Mouse (Mus musculus) neural tube, embryonic 10.5 days (tissue): ENCODE results near the gene Praf2.
"Not testable (repeated sequence)": the region's sequence is repeated elsewhere in the genome, so short reads cannot be mapped to it uniquely, and the experiment has no call there.

Experiments used
- DNase-seq: peaks from one replicate; pipeline ENCODE4 v3.0.0-alpha.2; 2017; ENCODE audit warnings: low spot score; ENCODE audit errors: extremely low spot score

The Praf2 gene

DNA sequence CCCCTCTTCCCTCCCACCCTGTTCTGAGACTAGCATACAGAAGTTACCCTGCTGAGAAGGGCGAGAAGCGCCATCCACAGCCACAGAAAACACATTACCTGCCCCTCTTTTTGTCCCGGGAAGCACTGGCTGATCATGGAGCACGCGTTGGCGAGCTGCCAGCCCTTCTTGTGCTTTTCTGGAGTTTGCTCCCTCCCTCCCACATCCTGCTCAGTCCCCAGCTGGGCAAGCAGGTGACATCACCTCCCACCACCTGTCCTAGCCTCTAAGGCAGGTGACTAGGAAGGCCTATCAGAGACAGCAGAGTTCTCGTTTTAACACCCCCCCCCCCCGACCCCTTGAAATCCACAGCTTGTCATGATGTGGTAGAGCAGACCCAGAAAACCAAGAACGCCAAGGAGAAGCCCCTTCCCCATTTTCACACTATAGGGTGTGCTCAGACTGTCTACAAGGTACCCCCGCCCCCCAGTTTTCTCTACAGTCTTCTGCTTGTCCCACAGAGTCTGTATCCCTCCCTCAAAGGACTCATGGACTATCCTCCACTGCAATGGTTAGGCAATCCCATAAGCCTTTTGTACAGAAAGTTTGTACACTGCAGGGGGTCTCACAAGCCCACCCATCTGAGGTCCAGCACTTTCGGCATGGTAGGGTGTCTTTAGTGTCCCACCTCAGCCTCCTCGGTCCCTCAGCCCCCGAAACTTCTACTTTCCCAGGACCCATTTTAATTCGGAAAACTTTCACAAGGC is 11.3 kb downstream of the Praf2 start:
- DNase-seq = no peak

DNA sequence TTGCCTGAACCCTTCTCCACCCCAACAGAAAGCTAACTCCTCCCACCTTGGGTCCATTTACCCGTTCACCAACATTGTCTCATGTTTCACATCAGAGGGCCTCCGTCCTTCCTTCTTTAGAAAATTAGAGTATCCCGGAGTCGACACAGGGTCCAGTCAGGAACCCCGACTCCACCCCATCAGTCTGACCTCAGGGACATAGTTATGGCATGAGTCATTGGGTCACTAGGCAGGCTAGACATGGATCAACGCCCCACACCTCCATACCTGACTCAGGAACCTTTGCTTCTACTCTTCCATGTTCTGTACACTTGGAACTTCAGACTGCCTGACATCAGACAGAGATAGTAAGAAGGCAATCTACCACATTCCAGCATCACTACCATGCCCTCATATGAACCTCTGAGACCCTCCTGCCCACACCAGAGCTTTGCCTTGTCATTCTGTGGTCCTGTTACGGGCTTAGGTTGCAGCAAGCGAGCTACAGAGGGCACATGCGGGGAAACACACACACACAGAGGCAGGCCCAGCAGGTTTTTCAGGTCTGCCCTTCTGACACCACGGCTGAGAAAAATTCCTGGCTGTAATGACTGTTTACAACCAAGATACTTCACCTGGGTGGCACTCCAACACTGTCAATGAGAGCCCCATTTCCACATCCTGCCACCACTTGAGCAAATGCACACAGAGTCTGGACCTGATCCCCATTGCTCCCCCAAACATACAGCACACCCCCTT is 12.0 kb downstream of the Praf2 start:
- no peak for DNase-seq

DNA sequence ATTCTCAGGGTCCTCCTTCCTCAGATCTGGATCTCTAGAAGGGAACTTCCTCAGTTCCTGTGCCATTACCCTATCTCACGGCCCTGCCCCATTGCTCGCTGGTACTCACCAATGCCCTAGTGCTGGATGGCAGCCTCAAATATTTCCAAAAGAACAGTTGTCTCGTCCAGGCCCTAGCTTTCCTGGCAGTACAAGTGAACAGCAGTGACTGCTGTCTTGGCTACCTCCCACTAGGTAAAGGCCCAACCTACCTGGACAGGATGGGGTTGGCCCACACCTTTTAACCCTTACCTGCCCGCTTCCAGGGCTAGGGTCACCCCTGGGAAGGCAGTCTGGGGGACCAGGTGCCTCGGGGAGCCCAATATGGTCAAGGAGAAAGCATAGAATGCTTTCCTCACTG is 12.9 kb downstream of the Praf2 start:
- DNase-seq = no peak

DNA sequence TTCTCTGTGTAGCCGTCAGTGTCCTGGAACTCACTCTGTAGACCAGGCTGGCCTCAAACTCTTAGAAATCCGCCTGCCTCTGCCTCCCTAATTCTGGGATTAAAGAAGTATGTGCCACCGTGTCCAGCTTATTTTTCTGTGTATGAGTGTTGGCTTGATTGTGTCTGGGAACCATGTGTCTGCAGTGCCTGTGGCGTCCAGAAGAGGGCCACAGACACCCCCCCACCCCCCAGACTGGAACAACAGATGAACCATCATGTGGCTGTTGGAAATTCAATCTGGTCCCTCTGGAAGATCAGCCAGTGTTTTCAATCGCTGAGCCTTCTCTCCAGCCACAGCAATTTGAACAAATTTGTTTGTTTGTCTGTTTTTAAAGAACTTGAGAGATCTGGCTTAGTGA is 15.2 kb downstream of the Praf2 start:
- no peak for DNase-seq

DNA sequence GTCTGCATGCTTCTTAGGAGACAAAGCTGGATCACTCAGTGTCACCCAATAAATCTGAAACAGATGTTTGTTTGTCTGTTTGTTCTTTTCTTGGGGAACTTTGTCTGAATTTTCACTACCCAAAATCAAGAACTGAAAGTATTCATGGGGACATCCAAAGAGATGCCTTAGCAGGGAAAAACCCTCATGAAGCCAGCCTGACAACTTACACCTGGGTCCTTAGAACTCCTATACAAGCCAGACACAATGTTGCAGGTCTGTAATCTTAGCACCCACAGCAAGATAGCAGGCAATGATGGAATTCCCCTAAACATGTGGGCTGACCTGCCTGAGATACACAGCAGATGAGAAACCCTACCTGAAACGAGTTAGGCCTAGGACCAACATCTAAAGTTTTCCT is 16.7 kb downstream of the Praf2 start:
- no peak for DNase-seq

DNA sequence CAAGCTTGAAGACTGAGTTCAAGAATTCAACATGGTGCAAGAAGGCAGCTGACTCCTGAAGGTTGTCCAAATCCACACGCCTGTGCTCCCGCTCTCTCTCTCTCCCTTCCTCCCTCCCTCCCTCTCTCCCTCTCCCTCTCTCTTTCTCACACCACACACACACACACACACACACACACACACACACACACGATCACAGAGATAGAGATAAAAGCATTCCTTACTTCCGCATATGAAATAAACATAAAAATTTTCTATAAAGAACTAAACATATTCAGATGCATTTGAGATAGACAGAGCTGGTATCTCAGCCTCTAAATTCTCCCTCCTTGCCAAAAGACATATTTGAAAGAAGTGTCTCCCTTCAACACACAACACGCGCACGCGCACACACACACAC is 17.2 kb downstream of the Praf2 start:
- no peak for DNase-seq

DNA sequence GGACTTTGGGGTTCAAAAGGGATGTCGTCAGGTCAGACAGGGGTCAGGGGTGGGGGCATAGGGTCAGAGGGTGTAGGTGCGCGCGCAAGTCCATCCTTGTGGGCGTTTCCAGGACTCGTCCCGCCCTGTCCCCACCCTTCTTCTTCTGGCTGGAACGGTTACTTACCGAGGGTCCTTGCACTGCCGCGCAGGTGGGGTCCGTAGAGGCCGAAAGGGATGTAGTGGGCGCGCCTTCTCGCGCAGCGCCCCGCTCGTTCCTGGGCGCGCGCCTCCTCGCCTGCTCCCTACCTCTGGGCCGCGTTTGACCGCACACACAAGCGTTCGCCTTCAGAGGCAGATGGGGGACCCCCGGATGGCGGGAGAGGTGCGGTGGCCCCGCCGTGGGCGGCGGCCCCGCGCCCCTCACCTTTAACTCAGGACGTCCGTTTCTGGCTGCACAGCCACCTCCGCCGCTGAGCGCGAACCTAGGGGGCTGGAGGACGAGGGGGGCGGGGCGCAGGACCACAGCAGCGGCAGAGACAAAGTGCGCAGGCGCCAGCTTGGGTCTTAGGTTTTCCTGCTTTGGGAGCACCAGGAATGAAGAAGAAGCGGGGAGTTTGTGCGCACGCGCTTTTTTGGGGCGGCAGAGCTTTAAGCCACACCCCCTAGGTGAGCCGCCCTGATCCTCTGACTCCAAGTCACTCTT is 22.3 kb downstream of the Praf2 start, which contains the start of gene Ccdc120:
Ccdc120 (minus strand) TSS at position 474 of the 685 bp plus-strand sequence.
- DNase-seq = peak; percentile 77

DNA sequence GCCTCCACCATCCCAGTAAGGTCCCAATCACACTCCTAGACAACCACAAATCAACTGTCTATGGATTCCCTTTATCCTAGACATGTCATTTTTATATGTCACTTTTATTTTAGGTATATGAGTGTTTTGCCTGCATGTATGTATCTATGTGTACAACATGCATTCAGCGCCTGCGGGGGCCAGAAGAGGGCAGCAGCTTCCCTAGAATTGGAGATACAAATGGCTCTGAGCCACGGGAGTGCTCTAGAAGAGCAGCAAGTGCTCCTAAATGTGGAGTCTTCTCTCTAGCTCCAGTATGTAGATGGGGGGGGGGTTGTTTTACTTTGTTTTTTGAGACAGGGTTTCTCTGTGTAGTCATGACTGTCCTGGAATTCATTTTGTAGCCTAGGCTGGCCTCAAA is 25.4 kb downstream of the Praf2 start:
- DNase-seq = not testable (repeated sequence)

DNA sequence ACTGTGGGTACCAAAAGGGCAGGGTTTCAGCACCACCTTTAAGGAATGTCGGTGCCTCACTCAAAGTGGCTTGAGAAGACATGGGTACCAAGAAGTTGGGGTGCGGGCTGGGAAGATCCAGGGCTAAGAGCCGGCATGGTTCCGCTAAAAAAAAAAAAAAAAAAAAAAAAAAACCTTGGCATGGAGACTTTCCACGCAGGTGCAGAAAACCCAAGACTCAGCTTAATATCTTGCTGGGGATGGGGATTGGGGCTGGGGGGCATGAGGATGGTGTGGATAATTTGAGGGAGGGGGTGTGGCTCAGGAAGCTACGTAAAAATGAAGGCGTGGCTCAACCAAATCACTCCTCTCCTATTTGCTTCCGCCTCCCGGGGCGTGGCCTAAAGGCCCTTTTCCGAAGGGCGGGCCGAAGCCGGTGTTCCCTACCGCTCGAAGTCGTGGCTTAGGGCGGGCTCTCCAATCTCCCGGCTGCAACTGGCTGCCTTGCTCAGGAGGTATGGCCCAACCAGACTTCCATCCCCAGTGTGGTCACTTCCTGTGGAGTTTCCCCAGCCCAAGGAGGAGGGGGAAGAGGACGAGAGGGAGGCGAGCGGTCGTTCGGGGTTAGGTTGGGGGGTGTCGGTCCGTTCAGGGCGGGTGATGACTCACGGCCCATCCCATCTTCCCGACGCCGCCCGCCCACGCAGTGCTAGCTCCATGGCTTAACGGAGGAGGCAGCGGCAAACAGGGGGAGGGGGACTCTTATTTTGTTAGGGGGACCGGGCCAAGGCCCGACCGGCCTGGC is 34.1 kb downstream of the Praf2 start, which contains the start of gene Tfe3:
Tfe3 (plus strand) TSS at position 424 of the 784 bp plus-strand sequence.
- peak; percentile 74 for DNase-seq

DNA sequence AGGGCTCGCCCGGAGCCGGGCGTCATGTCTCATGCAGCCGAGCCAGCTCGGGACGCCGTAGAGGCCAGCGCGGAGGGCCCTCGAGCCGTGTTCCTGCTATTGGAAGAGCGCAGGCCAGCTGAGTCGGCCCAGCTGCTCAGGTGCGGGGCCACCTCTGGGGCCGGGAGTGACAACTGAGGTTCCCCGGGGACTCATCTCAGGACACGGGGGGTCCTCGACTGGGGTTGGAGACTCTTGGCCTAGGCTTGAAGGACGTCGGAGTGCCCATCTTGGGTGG is 34.6 kb downstream of the Praf2 start:
- DNase-seq = no peak

DNA sequence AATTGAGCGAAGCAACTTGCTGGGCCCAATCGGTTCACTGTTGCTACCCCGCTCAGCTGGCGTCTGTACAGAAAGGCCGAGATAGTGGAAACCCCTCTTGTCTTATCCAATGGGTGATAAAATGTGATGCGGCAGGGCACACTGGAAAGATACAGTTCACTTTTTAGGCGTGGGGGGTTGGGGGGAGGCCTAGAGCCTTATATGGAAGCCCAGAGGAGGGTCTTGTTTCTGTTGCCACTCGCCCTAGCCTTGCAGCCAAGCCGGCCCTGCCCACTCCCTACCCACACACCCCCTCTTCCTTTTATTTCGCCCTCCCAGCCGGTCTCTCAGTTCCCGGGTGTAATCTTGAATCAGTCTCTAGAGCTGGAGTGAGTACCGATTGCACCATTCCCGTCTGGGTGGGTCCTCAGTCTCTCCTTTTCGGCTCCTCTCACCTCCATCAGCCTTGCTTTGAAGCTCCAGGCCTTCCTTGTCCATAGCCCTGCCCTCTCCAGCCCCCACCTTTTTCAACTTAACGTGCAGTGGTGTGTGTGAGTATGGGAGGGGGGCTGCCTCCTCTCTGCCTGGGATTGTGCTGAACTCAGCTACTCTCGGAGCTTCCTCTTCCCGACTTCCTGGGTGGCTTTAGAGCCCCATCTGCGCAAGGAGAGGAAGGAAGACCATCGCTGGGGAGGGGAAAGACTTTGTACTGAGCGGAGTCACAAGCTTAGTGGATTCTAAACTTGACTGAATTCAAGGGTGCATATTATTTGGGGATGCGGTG is 35.6 kb downstream of the Praf2 start:
- DNase-seq = peak; percentile 27

DNA sequence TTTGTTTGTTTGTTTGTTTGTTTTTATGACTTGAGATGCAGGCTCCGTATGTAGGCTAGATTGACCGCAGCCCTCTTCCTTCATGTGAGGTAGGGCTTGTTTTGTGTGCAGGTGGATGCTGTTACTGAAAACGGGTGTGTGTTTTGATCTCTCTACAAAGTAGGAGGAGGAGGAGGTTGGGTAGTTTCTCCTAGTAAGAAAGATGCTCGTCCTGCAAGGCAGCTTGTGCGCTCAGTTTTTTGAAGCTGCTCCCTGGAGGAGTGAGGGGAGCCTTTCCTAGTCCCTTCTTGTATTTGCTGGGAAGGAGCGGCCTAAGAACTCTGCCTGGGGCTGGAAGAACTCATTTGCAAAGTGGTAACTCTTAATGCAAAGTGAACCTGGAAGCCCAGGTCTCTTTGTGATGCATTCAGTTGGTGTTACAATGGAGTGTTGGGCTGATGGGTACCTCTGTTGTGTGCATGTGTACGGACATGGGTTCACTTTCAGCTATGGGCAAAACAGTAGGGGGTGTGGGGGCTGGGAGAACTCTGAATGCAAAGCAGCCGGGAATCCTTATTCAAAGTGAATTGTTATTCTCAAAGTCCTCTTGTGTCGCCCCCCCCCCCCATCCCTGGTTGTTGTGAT is 36.5 kb downstream of the Praf2 start:
- no peak for DNase-seq

DNA sequence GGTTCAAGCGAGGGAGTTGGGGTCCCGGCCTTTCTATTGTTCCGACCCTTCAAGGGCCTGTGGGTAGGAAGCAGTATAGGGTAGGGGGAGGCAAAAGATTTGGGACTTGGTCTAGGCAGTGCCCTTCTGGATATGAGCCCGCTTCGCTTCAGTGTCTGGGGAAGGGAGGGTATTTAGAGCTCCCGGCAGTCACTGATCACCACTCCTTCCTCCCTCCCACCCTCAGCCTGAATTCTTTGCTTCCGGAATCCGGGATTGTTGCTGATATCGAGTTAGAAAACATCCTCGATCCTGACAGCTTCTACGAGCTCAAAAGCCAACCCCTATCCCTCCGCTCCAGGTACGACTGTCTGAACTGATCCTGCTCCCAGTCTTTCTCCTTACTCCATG is 37.0 kb downstream of the Praf2 start:
- DNase-seq = no peak

DNA sequence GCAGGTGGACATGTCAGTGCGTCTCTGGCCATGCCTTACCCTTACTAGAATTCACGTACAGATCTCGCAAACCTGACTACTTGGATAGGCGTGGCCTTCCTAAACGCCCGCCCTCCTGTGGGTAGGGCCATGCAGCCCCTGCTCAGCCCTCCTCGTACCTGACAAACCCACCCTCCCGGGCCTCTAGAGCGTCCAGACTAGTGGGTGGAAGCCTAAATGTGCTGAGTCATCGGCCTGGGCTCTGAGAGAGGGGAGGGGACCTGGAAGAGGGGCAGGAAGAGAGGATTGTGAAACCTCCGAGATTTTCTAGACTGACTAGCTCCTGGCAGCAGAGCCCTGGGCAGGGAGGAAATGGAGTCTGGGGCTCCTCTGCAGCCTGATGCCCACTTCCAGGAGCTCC is 37.5 kb downstream of the Praf2 start:
- DNase-seq = peak; percentile 23

DNA sequence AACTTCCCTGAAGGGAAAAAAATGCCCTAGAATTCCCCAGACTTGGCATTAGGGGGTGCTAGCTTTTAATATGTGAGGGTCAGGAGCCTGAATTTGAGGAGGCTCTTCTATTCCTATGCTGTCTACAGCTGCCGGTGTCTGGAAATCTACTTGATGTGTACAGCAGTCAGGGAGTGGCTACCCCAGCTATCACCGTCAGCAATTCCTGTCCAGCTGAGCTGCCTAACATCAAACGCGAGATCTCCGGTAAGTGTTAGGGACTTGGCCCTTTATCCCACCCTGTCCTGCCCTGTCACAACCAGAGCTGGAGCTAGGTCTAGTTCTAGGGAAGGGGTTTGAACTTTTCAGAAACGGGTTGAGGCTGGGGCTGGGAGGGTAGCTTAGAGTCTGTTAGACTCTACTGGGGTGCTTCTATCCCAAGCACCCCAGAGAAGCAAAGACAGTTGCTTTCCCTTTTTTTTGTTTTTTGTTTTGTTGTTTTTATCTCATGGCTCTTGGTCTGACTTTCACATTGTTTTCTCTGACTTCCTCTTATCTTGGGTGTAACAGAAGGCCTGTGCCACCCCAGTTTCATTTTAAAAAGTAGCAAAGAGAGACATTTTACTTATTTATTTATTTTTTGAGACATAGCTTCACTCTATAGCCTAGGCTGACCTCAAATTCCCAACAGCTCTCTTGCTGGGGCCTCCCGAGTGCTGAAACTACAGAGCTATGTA is 41.2 kb downstream of the Praf2 start:
- DNase-seq = no peak

DNA sequence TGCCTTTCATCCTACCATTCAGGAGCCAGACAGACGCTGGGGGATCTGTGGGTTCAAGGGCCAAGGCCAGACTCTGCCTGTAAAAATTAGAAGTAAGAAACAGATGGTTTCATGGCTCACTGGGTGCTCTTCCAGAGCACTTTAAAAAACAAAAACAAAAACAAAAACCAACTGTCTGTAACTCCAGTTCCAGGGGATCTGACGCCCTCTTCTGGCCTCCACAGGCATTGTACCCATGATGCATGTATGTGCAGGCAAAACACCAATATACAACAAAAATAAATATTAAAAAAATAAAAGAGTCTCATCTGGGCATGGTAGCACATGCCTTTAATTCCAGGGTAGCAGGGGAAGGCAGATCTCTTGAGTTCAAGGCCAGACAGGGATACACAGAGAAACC is 44.5 kb downstream of the Praf2 start:
- no peak for DNase-seq

DNA sequence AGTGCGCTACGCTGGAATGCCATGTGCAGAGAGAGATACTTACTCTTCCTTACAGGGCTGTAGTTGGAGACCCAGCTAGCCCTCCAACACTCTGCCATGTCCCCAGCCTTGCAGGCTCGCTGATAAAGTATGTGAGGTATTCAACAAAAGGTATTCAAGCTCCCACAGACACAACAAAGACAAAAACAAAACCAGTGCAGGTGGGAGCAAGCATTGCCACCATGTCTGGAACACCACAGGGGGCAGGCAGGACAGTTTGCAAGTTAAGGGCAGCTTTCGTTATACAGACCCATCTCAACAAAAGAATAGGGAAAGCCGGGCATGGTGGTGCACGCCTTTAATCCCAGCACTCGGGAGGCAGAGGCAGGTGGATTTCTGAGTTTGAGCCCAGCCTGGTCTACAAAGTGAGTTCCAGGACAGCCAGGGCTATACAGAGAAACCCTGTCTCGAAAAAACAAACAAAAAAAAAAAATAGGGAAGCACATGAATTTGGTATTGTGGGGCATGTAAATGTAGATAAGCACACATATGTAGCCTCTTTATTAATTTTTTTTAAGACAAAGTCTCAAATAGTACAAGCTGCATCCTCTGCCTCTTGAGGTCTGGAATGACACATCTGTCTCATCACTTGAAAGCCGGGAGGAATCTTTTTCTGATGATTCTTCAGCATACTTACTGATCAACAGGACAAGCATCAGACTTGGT is 47.4 kb downstream of the Praf2 start:
- DNase-seq = no peak

DNA sequence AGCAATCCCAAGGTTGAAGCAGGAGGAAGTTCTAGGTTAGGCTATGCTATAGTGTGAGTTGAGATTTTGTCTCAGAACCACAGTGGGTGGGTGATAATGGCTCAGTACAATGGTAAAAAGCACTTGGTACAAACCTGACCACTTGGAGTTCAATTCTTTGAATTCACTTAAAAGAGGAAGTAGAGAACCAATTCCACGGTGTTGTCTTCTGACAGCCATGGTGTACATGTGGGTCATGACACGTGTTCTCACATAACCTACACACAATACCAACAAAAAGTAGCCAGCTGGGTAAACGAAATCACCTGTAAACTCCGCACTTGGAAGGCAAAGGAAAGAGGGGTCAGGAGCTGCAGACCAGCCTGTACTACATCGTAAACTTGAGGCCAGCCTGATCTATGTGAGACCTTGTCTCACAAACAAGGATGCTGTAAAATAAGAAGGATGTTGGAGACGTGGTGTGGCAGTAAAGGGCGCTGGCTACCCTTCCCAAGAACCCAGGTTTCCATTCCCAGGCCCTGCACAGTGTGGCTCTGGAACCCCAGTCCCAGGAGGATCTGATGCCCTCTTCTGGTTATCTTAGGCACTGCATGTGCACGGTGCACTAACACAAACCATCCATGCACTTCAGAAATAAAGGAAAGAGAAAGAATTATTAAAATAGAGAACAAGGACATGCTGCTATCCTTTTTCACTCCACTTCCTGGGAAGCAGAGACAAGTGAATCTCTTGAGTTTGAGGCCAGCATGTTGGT is 48.3 kb downstream of the Praf2 start:
- peak; percentile 47 for DNase-seq
